7 mouse cellular contexts compared by ENCODE assay signal in genomic region chr8:126662797-126663784, GRCm38 (mm10).
DNase-seq lines count a peak whose midpoint lies in the region; ATAC-seq lines count a peak whose summit lies in the region.

No protein-coding gene starts in this region.

- no peaks in the 10 kb centered on the region for H3K36me3 ChIP-seq in embryonic facial prominence, embryonic 11.5 days (replicated peaks; ENCODE audit: control insufficient read depth, insufficient read depth, low read depth, low read length)
- H3K36me3 ChIP-seq in hindbrain, embryonic 10.5 days = no peaks in the 10 kb centered on the region
- no peaks in the 10 kb centered on the region for H3K36me3 ChIP-seq in limb, embryonic 12.5 days
- no peaks in the 10 kb centered on the region for H3K36me3 ChIP-seq in neural tube, embryonic 12.5 days

- WGBS in embryonic facial prominence, embryonic 11.5 days = 41% methylated on average over 14 of the region's 14 CpGs
- 49% methylated on average over 14 of the region's 14 CpGs for WGBS in hindbrain, embryonic 10.5 days
- whole genome bisulfite sequencing in limb, embryonic 12.5 days = 22% methylated on average over 14 of the region's 14 CpGs
- WGBS in neural tube, embryonic 12.5 days = 41% methylated on average over 14 of the region's 14 CpGs

- peak overlapping the region; percentile 52; the same call in 1 of the 2 replicates for H3K27ac ChIP-seq in embryonic facial prominence, embryonic 11.5 days (replicated peaks; ENCODE audit: low read depth, low read length)
- H3K27ac ChIP-seq in hindbrain, embryonic 10.5 days = peak overlapping the region; percentile 86
- H3K27ac ChIP-seq in limb, embryonic 12.5 days = peak overlapping the region; percentile 99
- peak overlapping the region; percentile 32; the same call in 1 of the 2 replicates for H3K27ac ChIP-seq in neural tube, embryonic 12.5 days

- H3K4me3 ChIP-seq in embryonic facial prominence, embryonic 11.5 days (ENCODE audit: low read depth, low read length) = no peak overlapping the region
- H3K4me3 ChIP-seq in hindbrain, embryonic 10.5 days = no peak overlapping the region
- H3K4me3 ChIP-seq in limb, embryonic 12.5 days (replicated peaks) = no peak overlapping the region
- H3K4me3 ChIP-seq in neural tube, embryonic 12.5 days = no peak overlapping the region

- H3K4me2 ChIP-seq in embryonic facial prominence, embryonic 11.5 days (ENCODE audit: low read depth, low read length) = no peak overlapping the region
- H3K4me2 ChIP-seq in limb, embryonic 12.5 days = no peak overlapping the region; the same call in 1 of the 2 replicates
- peak overlapping the region; percentile 2; the same call in 1 of the 2 replicates for H3K4me2 ChIP-seq in neural tube, embryonic 12.5 days (replicated peaks)

- ATAC-seq in embryonic facial prominence, embryonic 11.5 days (replicated peaks; ENCODE audit: insufficient number of reproducible peaks, low FRiP score, low TSS enrichment, low read depth) = no peak
- ATAC-seq in limb, embryonic 12.5 days (ENCODE audit: insufficient number of reproducible peaks, insufficient read depth, low FRiP score, low TSS enrichment, low read depth) = no peak
- ATAC-seq in neural tube, embryonic 12.5 days (ENCODE audit: low FRiP score, low read depth) = no peak

- peak overlapping the region; percentile 28 for H3K9ac ChIP-seq in embryonic facial prominence, embryonic 11.5 days (replicated peaks; ENCODE audit: low read length)
- H3K9ac ChIP-seq in limb, embryonic 12.5 days (replicated peaks) = no peak overlapping the region
- H3K9ac ChIP-seq in neural tube, embryonic 12.5 days = peak overlapping the region; percentile 40; the same call in 1 of the 2 replicates

- no peaks in the 10 kb centered on the region for H3K9me3 ChIP-seq in embryonic facial prominence, embryonic 11.5 days (replicated peaks; ENCODE audit: control insufficient read depth, low read length)
- no peaks in the 10 kb centered on the region for H3K9me3 ChIP-seq in hindbrain, embryonic 10.5 days
- no peaks in the 10 kb centered on the region for H3K9me3 ChIP-seq in limb, embryonic 12.5 days
- H3K9me3 ChIP-seq in neural tube, embryonic 12.5 days = no peaks in the 10 kb centered on the region

- peak; percentile 48 to 66 for DNase-seq in right cerebral cortex, adult 2 months (ENCODE audit: low spot score in 2 of 2)
- no peak for DNase-seq in right cerebral cortex, postnatal 10 days (ENCODE audit: low spot score in 2 of 2)
- DNase-seq in embryonic facial prominence, embryonic 11.5 days (ENCODE audit: low spot score) = peak; percentile 47
- DNase-seq in hindbrain, embryonic 10.5 days (ENCODE audit: low spot score) = no peak
- DNase-seq in c-Kit-positive CD71-positive TER-119-positive erythroid progenitor cells, embryonic 14.5 days (ENCODE audit: low spot score) = no peak

- H3K27me3 ChIP-seq in embryonic facial prominence, embryonic 11.5 days (ENCODE audit: control insufficient read depth, insufficient read depth, low read length) = no peaks in the 10 kb centered on the region
- H3K27me3 ChIP-seq in hindbrain, embryonic 10.5 days (ENCODE audit: insufficient read depth, poor library complexity, severe bottlenecking) = peaks cover 4% of the 10 kb centered on the region; the same call in 1 of the 2 replicates
- no peaks in the 10 kb centered on the region for H3K27me3 ChIP-seq in limb, embryonic 12.5 days
- H3K27me3 ChIP-seq in neural tube, embryonic 12.5 days (replicated peaks) = no peaks in the 10 kb centered on the region

- peaks cover 28% of the 10 kb centered on the region for H3K4me1 ChIP-seq in embryonic facial prominence, embryonic 11.5 days (ENCODE audit: control insufficient read depth, insufficient read depth, low read length)
- H3K4me1 ChIP-seq in hindbrain, embryonic 10.5 days (replicated peaks) = peaks cover 81% of the 10 kb centered on the region
- H3K4me1 ChIP-seq in limb, embryonic 12.5 days (replicated peaks) = peaks cover 82% of the 10 kb centered on the region
- peaks cover 84% of the 10 kb centered on the region for H3K4me1 ChIP-seq in neural tube, embryonic 12.5 days

Comparison
In these comparisons a context has a peak if more than half of its experiments do, and no peak if none do; other contexts are left out.
1. DNase-seq: peak in right cerebral cortex, adult 2 months (2 of 2) and embryonic facial prominence, embryonic 11.5 days (single experiment); none in right cerebral cortex, postnatal 10 days (0 of 2), hindbrain, embryonic 10.5 days (single experiment) and c-Kit-positive CD71-positive TER-119-positive erythroid progenitor cells, embryonic 14.5 days (single experiment).
2. H3K27ac ChIP-seq: peak in every context shown above with its lines; median percentile 99 in limb, embryonic 12.5 days; 86 in hindbrain, embryonic 10.5 days; 52 in embryonic facial prominence, embryonic 11.5 days; 32 in neural tube, embryonic 12.5 days.